Mouse (Mus musculus) erythroblast, embryonic 14.5 days (primary cell): ENCODE data around the gene Gm21797. TPM values are rescaled to one million over a fixed set of nuclear protein-coding genes. Genes with fewer than 3 reads are reported as not detected.
"Not testable (repeated sequence)": the region's sequence is repeated elsewhere in the genome, so short reads cannot be mapped to it uniquely, and the experiment has no call there.

Experiments used
- H3K27me3 ChIP-seq: 2 replicates; pipeline ENCODE4 v1.6.1; 2012; ENCODE audit warnings: inconsistent platforms; ENCODE audit not compliant: control insufficient read depth
- H3K36me3 ChIP-seq: 2 replicates; pipeline ENCODE4 v1.6.1; 2012; ENCODE audit warnings: mild to moderate bottlenecking, inconsistent platforms; ENCODE audit not compliant: control insufficient read depth
- H3K4me1 ChIP-seq: 2 replicates; pipeline ENCODE4 v1.6.1; 2012; ENCODE audit warnings: inconsistent platforms; ENCODE audit not compliant: control insufficient read depth
- H3K4me3 ChIP-seq: replicated peaks from 2 replicates; pipeline ENCODE3; 2012; ENCODE audit warnings: moderate library complexity, mild to moderate bottlenecking, inconsistent platforms
- H3K9me3 ChIP-seq: 2 replicates; pipeline ENCODE4 v1.6.1; 2012; ENCODE audit warnings: low read length, inconsistent platforms, mixed read lengths; ENCODE audit not compliant: control insufficient read depth
- polyA plus RNA-seq: library from polyadenylated mRNA; stranded (reverse); fragments of >175 nt; gene quantifications from 2 replicates; pipeline ENCODE4 v1.2.3, GENCODE M21; 2012

Gene Gm21797
- not detected in 2 replicates for polyA plus RNA-seq

DNA sequence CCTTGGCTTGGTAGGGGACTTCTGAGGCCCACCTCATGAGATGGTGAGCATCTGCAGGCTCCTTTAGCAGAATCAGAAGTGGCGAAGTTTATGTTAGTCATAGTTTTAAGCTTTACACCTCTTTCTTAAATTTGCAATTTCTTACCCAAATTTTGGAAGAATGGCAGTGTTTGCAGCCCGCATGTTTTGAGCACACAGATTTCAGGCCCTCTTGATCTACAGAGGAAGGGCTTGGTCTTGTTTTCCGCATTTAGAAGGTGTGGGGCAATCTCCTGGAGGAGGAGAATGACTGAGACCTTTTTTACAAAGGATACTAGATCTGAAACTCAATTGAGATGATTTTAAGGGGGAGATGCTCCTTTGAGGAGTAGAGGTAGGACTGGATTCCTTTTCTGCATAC, at the start of gene Gm21797:
TSS of gene Gm21797 (minus strand) at position 101 of the 400 bp plus-strand sequence.
- not testable (repeated sequence) for H3K4me1 ChIP-seq, H3K36me3 ChIP-seq, H3K4me3 ChIP-seq, H3K9me3 ChIP-seq, H3K27me3 ChIP-seq

DNA sequence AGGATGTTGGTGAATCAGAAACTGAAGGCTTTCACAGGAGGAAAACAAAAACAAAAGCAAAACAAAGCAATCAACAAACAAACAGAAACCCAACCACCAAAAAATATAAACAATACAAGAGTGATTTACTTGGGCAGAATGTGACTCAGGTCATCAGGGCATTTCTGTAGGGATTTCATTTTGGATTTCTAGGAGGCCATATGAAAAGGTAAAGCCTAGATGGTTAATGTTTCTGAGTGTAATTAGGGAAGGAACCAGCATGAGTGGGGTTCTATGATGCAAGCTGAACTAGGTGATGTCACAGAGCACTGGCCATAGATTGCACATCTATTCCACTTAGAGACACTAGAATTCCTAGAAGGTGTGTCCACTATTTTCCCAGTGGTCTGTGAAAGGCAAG, 29.0 kb upstream of the Gm21797 start, which contains the start of gene Gm20795:
TSS of gene Gm20795 (plus strand) at position 301 of the 400 bp plus-strand sequence.
- not testable (repeated sequence) for H3K9me3 ChIP-seq, H3K27me3 ChIP-seq, H3K4me3 ChIP-seq, H3K36me3 ChIP-seq, H3K4me1 ChIP-seq

Other genes with a start within 250 kb of the Gm21797 start
- not detected in 2 replicates for gene Gm21852, start 123.8 kb downstream of the Gm21797 start, polyA plus RNA-seq
- gene Gm20795, start 29.1 kb upstream of the Gm21797 start, polyA plus RNA-seq: not detected in 2 replicates